Mouse (Mus musculus) spleen, adult 2 months (tissue): ENCODE data around the gene Dock9. TPM values are rescaled to one million over a fixed set of nuclear protein-coding genes. Genes with fewer than 3 reads are reported as not detected.

Experiments used
- DNase-seq, 2 experiments: peaks; one replicate each; pipeline versions ENCODE4 v3.0.0 to v3.0.0-alpha.2; 2012 to 2021; ENCODE audit warnings: low spot score in 2 of 2, low read depth in 1 of 2
- H3K27ac ChIP-seq: fragments of 200-500 bp; 2 replicates; pipeline ENCODE4 v1.5.1; 2012; ENCODE audit warnings: low read length, inconsistent platforms; ENCODE audit not compliant: insufficient read depth
- H3K27me3 ChIP-seq: fragments of 200-500 bp; 2 replicates; pipeline ENCODE4 v1.6.1; 2012; ENCODE audit warnings: mild to moderate bottlenecking, moderate library complexity, low read length, inconsistent platforms; ENCODE audit not compliant: control insufficient read depth, insufficient read depth
- H3K36me3 ChIP-seq: fragments of 200-500 bp; 2 replicates; pipeline ENCODE4 v1.6.1; 2012; ENCODE audit warnings: mild to moderate bottlenecking, low read length, inconsistent platforms; ENCODE audit not compliant: control insufficient read depth, insufficient read depth
- H3K4me1 ChIP-seq: fragments of 200-500 bp; 2 replicates; pipeline ENCODE4 v1.6.1; 2011; ENCODE audit warnings: inconsistent platforms; ENCODE audit not compliant: control insufficient read depth, insufficient read depth, insufficient read length
- H3K4me3 ChIP-seq: fragments of 200-500 bp; 2 replicates; pipeline ENCODE4 v1.5.1; 2011; ENCODE audit warnings: mild to moderate bottlenecking, inconsistent platforms; ENCODE audit not compliant: insufficient read depth, insufficient read length; ENCODE audit errors: extremely low read depth
- CTCF ChIP-seq: fragments of 200-500 bp; IDR thresholded peaks from 2 replicates; pipeline ENCODE4 v1.5.1; 2011; ENCODE audit warnings: mild to moderate bottlenecking, inconsistent platforms; ENCODE audit not compliant: insufficient read depth, insufficient read length, insufficient replicate concordance; ENCODE audit errors: extremely low read depth
- POLR2A ChIP-seq: fragments of 200-500 bp; IDR thresholded peaks from 2 replicates; pipeline ENCODE4 v1.6.1; 2011; ENCODE audit warnings: low read depth, low read length, inconsistent platforms
- WGBS: fragments of 180-500 bp; shearing (Covaris S2); methylation state at CpG from one replicate; pipeline ENCODE4 v1.1.7; 2018; 5-methylcytosine and 5-hydroxymethylcytosine counted together
- polyA plus RNA-seq: library from polyadenylated mRNA; depleted of rRNA; stranded (reverse); fragments of >200 nt; gene quantifications from 2 replicates; pipeline ENCODE4 v1.2.3, GENCODE M21; 2012

Dock9 gene
- polyA plus RNA-seq, 1 experiment = 7.8 TPM

DNA sequence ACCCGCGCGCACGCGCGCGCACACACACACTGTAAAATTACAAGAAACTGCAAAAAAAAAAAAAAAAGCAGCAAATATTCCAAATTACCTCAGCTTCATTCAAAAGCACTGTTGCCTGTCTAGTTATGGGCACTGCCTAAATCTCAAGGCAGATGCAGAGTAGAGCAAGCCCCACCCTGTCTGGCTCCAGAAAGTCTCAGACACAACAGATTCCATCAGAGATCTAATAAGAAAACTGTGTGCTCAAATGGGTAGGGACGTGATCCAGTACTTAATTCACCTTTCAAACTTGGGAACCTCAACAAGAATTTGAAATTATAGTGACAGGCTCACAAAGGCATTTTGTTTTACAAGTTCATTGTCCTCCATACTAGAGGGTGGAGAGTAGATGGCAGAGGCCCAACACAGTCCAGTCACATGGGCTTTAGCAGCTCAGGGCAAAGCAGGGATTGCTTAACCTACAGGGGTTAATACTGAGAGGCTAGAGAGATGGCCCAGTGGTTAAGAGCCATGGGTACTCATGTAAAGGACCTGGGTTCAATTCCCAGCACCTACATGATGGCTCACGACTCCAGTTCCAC lies 131.9 kb downstream of the Dock9 start:
- Histone ChIP-seq H3K27ac (no peak overlapping the region), H3K27me3 (no peaks in the 10 kb centered on the region), H3K4me1 (no peaks in the 10 kb centered on the region), H3K4me3 (no peak overlapping the region), H3K36me3 (no peaks in the 10 kb centered on the region)
- TF ChIP-seq CTCF = no peak
- TF ChIP-seq POLR2A = no peak
- WGBS = 98% methylated on average over 9 of the region's 9 CpGs
- DNase-seq = no peak

DNA sequence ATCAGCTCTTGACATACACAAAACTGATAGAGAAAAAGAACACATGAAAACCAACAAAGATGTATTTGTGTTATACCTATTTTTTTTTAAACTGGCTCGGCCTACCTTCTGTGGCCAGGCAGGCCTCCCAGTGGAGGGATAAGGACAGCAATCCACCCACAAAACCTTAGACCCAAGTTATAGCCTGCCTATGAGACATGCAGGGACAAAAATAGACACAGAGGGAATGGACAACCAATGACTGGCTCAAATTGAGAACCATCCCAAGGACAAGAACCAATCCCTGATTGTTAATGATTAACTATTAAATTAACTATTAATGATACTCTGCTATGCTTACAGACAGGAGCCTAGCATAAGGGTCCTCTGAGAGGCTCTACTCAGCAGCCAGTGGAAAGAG lies 133.7 kb downstream of the Dock9 start:
- Histone ChIP-seq H3K36me3 (no peaks in the 10 kb centered on the region), H3K27me3 (no peaks in the 10 kb centered on the region), H3K27ac (no peak overlapping the region), H3K4me3 (no peak overlapping the region), H3K4me1 (no peaks in the 10 kb centered on the region)
- no peak for DNase-seq
- TF ChIP-seq CTCF (no peak), POLR2A (no peak)
- 81% methylated on average over 1 of the region's 1 CpGs for WGBS

DNA sequence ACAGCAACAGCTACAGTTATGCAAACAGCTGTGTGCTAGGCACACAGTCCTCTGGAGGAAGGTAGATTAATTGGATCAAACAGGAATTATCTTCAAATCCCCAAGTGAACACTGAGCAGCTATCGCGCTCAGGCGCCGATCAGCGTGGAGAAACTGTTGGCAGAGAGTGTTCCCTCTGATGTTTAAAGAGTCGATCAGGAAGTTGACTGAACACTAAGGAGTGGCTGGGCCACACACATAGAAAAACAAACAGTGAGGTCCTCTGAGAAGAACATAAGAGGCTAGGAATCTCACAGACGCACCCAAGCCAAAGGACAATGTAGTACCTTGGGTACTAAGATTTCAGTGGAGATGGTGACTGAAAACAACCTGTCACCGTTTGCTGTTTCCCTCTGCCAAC lies 136.7 kb downstream of the Dock9 start:
- WGBS = 88% methylated on average over 8 of the region's 8 CpGs

DNA sequence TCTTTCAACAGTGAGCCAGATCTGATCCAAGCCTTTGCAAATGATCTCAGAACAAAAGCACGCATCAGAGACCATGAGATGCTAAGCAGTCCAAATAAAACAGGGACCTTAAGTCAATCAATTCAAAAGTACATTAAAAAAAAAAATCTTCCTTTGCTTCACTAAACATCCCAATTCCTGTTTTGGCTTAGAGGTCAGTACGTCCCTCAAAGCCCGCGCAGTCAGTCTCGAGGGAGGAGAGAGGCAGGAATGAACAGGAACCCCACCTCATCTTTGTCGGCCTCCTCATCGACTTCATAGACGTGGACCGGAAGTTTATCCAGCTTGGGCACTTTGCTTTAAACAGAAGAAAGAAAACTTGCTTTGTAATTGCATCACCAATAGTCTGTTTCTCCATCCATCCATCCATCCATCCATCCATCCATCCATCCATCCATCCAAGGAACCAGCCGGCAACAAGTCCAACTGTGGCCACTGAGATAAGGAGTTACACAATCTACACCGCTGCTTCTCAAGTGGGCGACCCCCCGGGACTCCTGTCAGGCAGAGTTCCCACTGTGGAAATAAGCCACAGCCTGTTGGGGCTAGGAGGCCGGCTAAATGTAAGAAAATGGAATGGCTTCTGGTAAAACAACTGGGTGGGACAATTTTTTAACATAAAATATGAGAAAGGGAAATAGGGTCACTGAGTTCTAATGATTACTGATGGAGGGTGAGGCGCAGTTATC lies 137.3 kb downstream of the Dock9 start:
- H3K27ac ChIP-seq = no peak overlapping the region
- no peaks in the 10 kb centered on the region for H3K27me3 ChIP-seq
- DNase-seq = no peak
- TF ChIP-seq POLR2A (no peak), CTCF (no peak)
- peaks cover 2% of the 10 kb centered on the region for H3K36me3 ChIP-seq
- WGBS = 89% methylated on average over 15 of the region's 15 CpGs
- no peak overlapping the region for H3K4me3 ChIP-seq
- H3K4me1 ChIP-seq = no peaks in the 10 kb centered on the region

More for the DNA sequence above, 136.7 kb downstream of the Dock9 start:
- no peak for TF ChIP-seq POLR2A
- TF ChIP-seq CTCF = no peak
- Histone ChIP-seq H3K4me3 (no peak overlapping the region), H3K4me1 (no peaks in the 10 kb centered on the region), H3K27ac (no peak overlapping the region), H3K36me3 (peaks cover 2% of the 10 kb centered on the region), H3K27me3 (no peaks in the 10 kb centered on the region)
- no peak for DNase-seq

DNA sequence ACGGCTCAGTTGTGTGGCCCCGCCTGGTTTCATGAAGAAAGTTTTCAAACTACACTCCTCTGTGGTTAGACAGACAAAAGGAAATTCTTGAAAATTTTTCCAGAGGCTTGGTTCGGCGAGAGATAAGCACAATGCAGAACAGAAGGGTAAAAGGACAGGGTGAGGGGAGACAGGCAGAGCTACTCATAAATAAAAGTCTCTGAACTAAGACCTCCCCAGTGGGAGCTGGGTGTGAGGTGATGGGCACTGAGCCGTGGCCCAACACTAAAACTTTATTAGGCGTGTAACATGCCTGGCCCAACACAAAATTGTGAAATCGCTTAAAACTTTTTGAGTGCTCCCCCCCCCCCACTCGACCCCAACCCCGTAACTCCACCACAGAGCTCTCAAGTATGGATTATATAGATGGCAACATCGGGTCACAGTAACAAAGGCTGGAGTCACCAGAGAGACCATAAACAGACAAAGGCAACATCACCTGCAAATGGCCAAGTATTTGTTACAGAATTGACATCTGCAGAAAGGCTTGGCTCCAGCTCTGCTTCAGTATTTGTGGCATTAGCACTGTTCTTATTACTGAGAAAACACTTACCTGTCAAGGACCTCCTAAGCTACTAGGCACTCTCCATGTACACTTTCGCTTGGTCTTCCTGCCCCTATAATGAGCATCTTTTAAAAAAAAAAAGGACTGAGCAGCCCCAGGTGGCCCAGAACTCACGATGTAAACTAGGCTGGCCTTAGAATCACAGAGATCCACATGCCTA lies 138.4 kb downstream of the Dock9 start:
- DNase-seq = no peak
- TF ChIP-seq CTCF = no peak
- TF ChIP-seq POLR2A = no peak
- peaks cover 2% of the 10 kb centered on the region for H3K36me3 ChIP-seq
- H3K4me3 ChIP-seq = no peak overlapping the region
- H3K27ac ChIP-seq = no peak overlapping the region
- H3K4me1 ChIP-seq = no peaks in the 10 kb centered on the region
- no peaks in the 10 kb centered on the region for H3K27me3 ChIP-seq
- WGBS = 69% methylated on average over 12 of the region's 12 CpGs

DNA sequence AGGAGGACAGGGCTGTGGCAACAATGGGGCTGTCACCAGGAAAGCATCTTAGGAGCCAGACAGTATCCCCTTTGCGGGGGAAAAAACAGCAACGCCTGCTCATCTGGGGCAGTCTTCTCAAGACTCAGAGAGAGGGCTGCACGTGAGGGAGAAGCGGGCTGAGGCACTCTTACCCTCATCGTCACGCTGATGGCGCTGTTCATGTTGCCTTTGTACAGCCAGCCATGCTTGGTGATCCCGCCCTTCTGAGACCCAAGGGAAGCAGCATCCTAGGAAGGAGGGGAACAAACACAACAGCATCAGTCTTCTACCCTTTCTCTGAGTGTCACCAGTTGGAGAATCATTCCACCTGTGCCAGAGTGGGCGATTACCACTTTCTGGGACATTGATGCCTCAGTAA lies 139.1 kb downstream of the Dock9 start:
- Histone ChIP-seq H3K36me3 (peaks cover 2% of the 10 kb centered on the region), H3K27ac (no peak overlapping the region), H3K27me3 (no peaks in the 10 kb centered on the region), H3K4me3 (no peak overlapping the region), H3K4me1 (no peaks in the 10 kb centered on the region)
- 93% methylated on average over 9 of the region's 9 CpGs for WGBS
- no peak for TF ChIP-seq CTCF
- DNase-seq = no peak

DNA sequence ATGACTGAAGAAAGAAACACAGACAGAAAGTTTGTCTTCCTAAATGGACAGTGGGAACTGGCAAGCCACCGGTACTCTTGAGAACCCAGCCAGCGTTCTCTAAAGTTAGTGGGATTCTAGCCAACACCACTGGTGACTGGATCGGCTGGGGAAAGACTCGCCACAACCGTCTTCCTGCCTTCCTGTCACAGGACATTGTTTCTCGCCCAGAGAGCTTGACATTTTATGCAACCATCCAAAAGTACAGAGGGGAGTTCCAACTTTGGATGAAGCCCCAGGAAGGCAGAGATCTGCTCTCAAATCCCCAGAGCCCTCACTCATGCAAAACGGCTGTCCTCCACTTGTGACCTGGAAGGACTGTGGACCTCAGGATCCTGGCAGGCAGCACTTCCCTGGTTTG lies 140.0 kb downstream of the Dock9 start:
- Histone ChIP-seq H3K4me1 (no peaks in the 10 kb centered on the region), H3K27me3 (no peaks in the 10 kb centered on the region), H3K4me3 (no peak overlapping the region), H3K36me3 (peaks cover 2% of the 10 kb centered on the region), H3K27ac (no peak overlapping the region)
- TF ChIP-seq CTCF (no peak), POLR2A (no peak)
- WGBS = 24% methylated on average over 7 of the region's 7 CpGs
- DNase-seq = no peak
